Mouse (Mus musculus) intestine, postnatal 0 days (tissue): ENCODE measurements at regions not wholly inside any gene's neighbourhood (a gene's known extent, or its start where the extent isn't known, plus 50 kb on each side); places are given as distances from the start of the nearest gene placed in this dataset.
"Not testable (repeated sequence)": the region's sequence is repeated elsewhere in the genome, so short reads cannot be mapped to it uniquely, and the experiment has no call there.

Experiments used
- ATAC-seq: fragments of 200-750 bp; cut with Nextera tagmentation; 2 replicates; pipeline ENCODE4 v1.8.0; 2017; ENCODE audit warnings: mild to moderate bottlenecking, moderate TSS enrichment, moderate library complexity
- H3K27ac ChIP-seq: fragments of 300-500 bp; sonication (generic); 2 replicates; pipeline ENCODE4 v1.5.1; 2014; ENCODE audit warnings: mild to moderate bottlenecking, low read depth, low read length, moderate library complexity
- H3K27me3 ChIP-seq: fragments of 300-500 bp; sonication (generic); replicated peaks from 2 replicates; pipeline ENCODE4 v1.6.1; 2014; ENCODE audit warnings: low read length, mixed read lengths; ENCODE audit not compliant: control insufficient read depth, insufficient read depth
- H3K36me3 ChIP-seq: fragments of 300-500 bp; sonication (generic); 2 replicates; pipeline ENCODE4 v1.6.1; 2014; ENCODE audit warnings: mild to moderate bottlenecking, moderate library complexity; ENCODE audit not compliant: control insufficient read depth, insufficient read depth
- H3K4me1 ChIP-seq: fragments of 300-500 bp; sonication (generic); replicated peaks from 2 replicates; pipeline ENCODE4 v1.6.1; 2014; ENCODE audit warnings: antibody characterized with exemption, low read length, mixed read lengths; ENCODE audit not compliant: control insufficient read depth, insufficient read depth
- H3K4me2 ChIP-seq: fragments of 300-500 bp; sonication (generic); replicated peaks from 2 replicates; pipeline ENCODE4 v1.6.1; 2014; ENCODE audit warnings: low read depth, mild to moderate bottlenecking, moderate library complexity
- H3K4me3 ChIP-seq: fragments of 300-500 bp; sonication (generic); 2 replicates; pipeline ENCODE4 v1.5.1; 2014; ENCODE audit warnings: low read depth, low read length
- H3K9ac ChIP-seq: fragments of 300-500 bp; sonication (generic); 2 replicates; pipeline ENCODE4 v1.6.1; 2014; ENCODE audit warnings: mild to moderate bottlenecking, low read depth, low read length
- H3K9me3 ChIP-seq: fragments of 300-500 bp; sonication (generic); 2 replicates; pipeline ENCODE4 v1.6.1; 2016; ENCODE audit warnings: mixed run types; ENCODE audit not compliant: control insufficient read depth
- CTCF ChIP-seq: sonication (generic); IDR thresholded peaks from 2 replicates; pipeline ENCODE4 v1.5.1; 2016; ENCODE audit warnings: low read depth, mild to moderate bottlenecking, control low read depth, antibody characterized with exemption, moderate library complexity
- WGBS: fragments of 180-500 bp; shearing (Covaris S2); extraction: QIAGEN DNeasy Blood & Tissue Kit; methylation state at CpG from one replicate; pipeline ENCODE4 v1.1.7; 2014; 5-methylcytosine and 5-hydroxymethylcytosine counted together

GRCm38 (mm10) chr17:43139916-43140315 lies 123.6 kb downstream of the Tnfrsf21 start:
- no peak overlapping the region for H3K27ac ChIP-seq
- no peaks in the 10 kb centered on the region for H3K36me3 ChIP-seq
- H3K9ac ChIP-seq = no peak overlapping the region
- H3K4me2 ChIP-seq = no peak overlapping the region
- H3K9me3 ChIP-seq = no peaks in the 10 kb centered on the region
- no peak overlapping the region for H3K4me3 ChIP-seq
- 60% methylated on average over 8 of the region's 8 CpGs for WGBS
- no peaks in the 10 kb centered on the region for H3K27me3 ChIP-seq
- ATAC-seq = no peak
- TF ChIP-seq CTCF = no peak
- H3K4me1 ChIP-seq = no peaks in the 10 kb centered on the region; the same call in 1 of the 2 replicates

GRCm38 (mm10) chr17:43141740-43142139 lies 125.4 kb downstream of the Tnfrsf21 start:
- WGBS = 61% methylated on average over 7 of the region's 7 CpGs
- ATAC-seq = no peak

GRCm38 (mm10) chr17:43145749-43146148 lies 124.4 kb upstream of the Adgrf1 start:
- no peak for ATAC-seq
- no peak for TF ChIP-seq CTCF
- Histone ChIP-seq H3K36me3 (no peaks in the 10 kb centered on the region), H3K27me3 (no peaks in the 10 kb centered on the region), H3K9me3 (no peaks in the 10 kb centered on the region), H3K4me3 (no peak overlapping the region), H3K4me2 (no peak overlapping the region), H3K9ac (no peak overlapping the region), H3K27ac (no peak overlapping the region), H3K4me1 (peaks cover 5% of the 10 kb centered on the region)
- 36% methylated on average over 1 of the region's 1 CpGs for WGBS

More at GRCm38 (mm10) chr17:43141740-43142139, 125.4 kb downstream of the Tnfrsf21 start:
- H3K27ac ChIP-seq = no peak overlapping the region
- TF ChIP-seq CTCF = no peak
- no peak overlapping the region for H3K4me3 ChIP-seq
- no peaks in the 10 kb centered on the region for H3K36me3 ChIP-seq
- H3K9ac ChIP-seq = no peak overlapping the region
- no peaks in the 10 kb centered on the region for H3K9me3 ChIP-seq
- no peaks in the 10 kb centered on the region for H3K27me3 ChIP-seq
- no peak overlapping the region for H3K4me2 ChIP-seq
- no peaks in the 10 kb centered on the region; the same call in 1 of the 2 replicates for H3K4me1 ChIP-seq

- H3K9me3 ChIP-seq = no peaks in the 10 kb centered on the region
- 9% methylated on average over 3 of the region's 3 CpGs for WGBS
- no peak overlapping the region for H3K4me3 ChIP-seq
- no peaks in the 10 kb centered on the region for H3K27me3 ChIP-seq
- no peak overlapping the region; the same call in 1 of the 2 replicates for H3K9ac ChIP-seq
- H3K4me2 ChIP-seq = no peak overlapping the region
- no peaks in the 10 kb centered on the region for H3K36me3 ChIP-seq
- no peak for TF ChIP-seq CTCF
- no peak for ATAC-seq
- peaks cover 5% of the 10 kb centered on the region for H3K4me1 ChIP-seq
- no peak overlapping the region for H3K27ac ChIP-seq
Measured at GRCm38 (mm10) chr17:43147935-43148334, 122.2 kb upstream of the Adgrf1 start.

- Histone ChIP-seq H3K36me3 (no peaks in the 10 kb centered on the region), H3K4me3 (no peak overlapping the region), H3K4me1 (peaks cover 5% of the 10 kb centered on the region), H3K9ac (no peak overlapping the region), H3K27me3 (no peaks in the 10 kb centered on the region), H3K9me3 (no peaks in the 10 kb centered on the region), H3K4me2 (no peak overlapping the region), H3K27ac (no peak overlapping the region)
- no peak for TF ChIP-seq CTCF
- WGBS = 50% methylated on average over 3 of the region's 3 CpGs
- ATAC-seq = no peak
Measured at GRCm38 (mm10) chr17:43152620-43153019, 117.5 kb upstream of the Adgrf1 start.

- H3K27ac ChIP-seq, H3K4me2 ChIP-seq, H3K4me1 ChIP-seq, H3K9me3 ChIP-seq, H3K27me3 ChIP-seq, ATAC-seq, H3K36me3 ChIP-seq, H3K4me3 ChIP-seq, H3K9ac ChIP-seq: not testable (repeated sequence)
- WGBS = 96% methylated on average over 8 of the region's 8 CpGs
Measured at GRCm38 (mm10) chr17:43155271-43155670, 114.9 kb upstream of the Adgrf1 start.

- 63% methylated on average over 5 of the region's 5 CpGs for WGBS
- ATAC-seq = no peak
- no peak for TF ChIP-seq CTCF
Measured at GRCm38 (mm10) chr17:43156116-43156515, 114.0 kb upstream of the Adgrf1 start.

More at GRCm38 (mm10) chr17:43156116-43156515, 114.0 kb upstream of the Adgrf1 start:
- no peaks in the 10 kb centered on the region for H3K36me3 ChIP-seq
- H3K9ac ChIP-seq = no peak overlapping the region
- H3K9me3 ChIP-seq = no peaks in the 10 kb centered on the region
- H3K27me3 ChIP-seq = no peaks in the 10 kb centered on the region
- H3K4me2 ChIP-seq = no peak overlapping the region
- H3K4me1 ChIP-seq = no peaks in the 10 kb centered on the region
- H3K27ac ChIP-seq = no peak overlapping the region
- no peak overlapping the region for H3K4me3 ChIP-seq
